Mouse (Mus musculus) megakaryocyte, embryonic 14.5 days (primary cell): ENCODE results near the gene Tdg. TPM values are rescaled to one million over a fixed set of nuclear protein-coding genes. Genes with fewer than 3 reads are reported as not detected.

Source experiments
- H3K27me3 ChIP-seq: replicated peaks from 2 replicates; pipeline ENCODE3; 2012; ENCODE audit warnings: inconsistent platforms
- H3K36me3 ChIP-seq: replicated peaks from 2 replicates; pipeline ENCODE3; 2012; ENCODE audit warnings: low read length, inconsistent platforms, mixed read lengths
- H3K4me1 ChIP-seq: 2 replicates; pipeline ENCODE4 v1.6.1; 2012; ENCODE audit warnings: inconsistent platforms
- H3K4me3 ChIP-seq: replicated peaks from 2 replicates; pipeline ENCODE3; 2012; ENCODE audit warnings: moderate library complexity, mild to moderate bottlenecking, inconsistent platforms
- H3K9me3 ChIP-seq: 2 replicates; pipeline ENCODE4 v1.6.1; 2012; ENCODE audit warnings: inconsistent platforms
- FLI1 ChIP-seq: IDR thresholded peaks from 2 replicates; pipeline ENCODE4 v1.6.1; 2012; ENCODE audit warnings: low read length, inconsistent platforms, mixed read lengths
- GATA1 ChIP-seq: IDR thresholded peaks from 3 replicates; pipeline ENCODE4 v1.6.1; 2012; ENCODE audit warnings: mixed read lengths, low read length, inconsistent platforms, borderline replicate concordance
- polyA plus RNA-seq: library from polyadenylated mRNA; stranded (reverse); fragments of >175 nt; gene quantifications from 2 replicates; pipeline ENCODE4 v1.2.3, GENCODE M21; 2012; ENCODE audit warnings: low replicate concordance; ENCODE audit not compliant: insufficient read depth

Tdg gene
- polyA plus RNA-seq, 1 experiment, result 4.4 TPM

GRCm38 (mm10) chr10:82689681-82690211, 60.1 kb downstream of the Tdg start:
- Histone ChIP-seq H3K4me1 (peaks cover 75% of the 10 kb centered on the region), H3K36me3 (peaks cover 9% of the 10 kb centered on the region), H3K9me3 (peaks cover 15% of the 10 kb centered on the region), H3K27me3 (peaks cover 7% of the 10 kb centered on the region), H3K4me3 (no peak overlapping the region)
- no peak for TF ChIP-seq GATA1
- no peak for TF ChIP-seq FLI1

- TF ChIP-seq GATA1, result no peak
- TF ChIP-seq FLI1, result no peak
- H3K4me3 ChIP-seq, result peak within 1 kb of the TSS; percentile 72
- H3K9me3 ChIP-seq, result peaks cover 7% of the 10 kb centered on the region
- H3K4me1 ChIP-seq, result peaks cover 80% of the 10 kb centered on the region
- peaks cover 4% of the 10 kb centered on the region for H3K36me3 ChIP-seq
- H3K27me3 ChIP-seq, result peaks cover 7% of the 10 kb centered on the region
Observed at GRCm38 (mm10) chr10:82690494-82690893, 60.9 kb downstream of the Tdg start, which contains the start of gene Glt8d2. Gene Glt8d2 (minus strand): TSS chr10:82690650.

- TF ChIP-seq GATA1 (no peak), FLI1 (no peak)
- H3K4me1 ChIP-seq, result peaks cover 74% of the 10 kb centered on the region
Observed at GRCm38 (mm10) chr10:82695956-82696355, 66.3 kb downstream of the Tdg start, which contains the start of gene Hcfc2. Gene Hcfc2 (plus strand): TSS chr10:82696160.

GRCm38 (mm10) chr10:82696453-82697079, 66.9 kb downstream of the Tdg start:
- TF ChIP-seq FLI1, result no peak
- no peak for TF ChIP-seq GATA1
- Histone ChIP-seq H3K9me3 (no peaks in the 10 kb centered on the region), H3K36me3 (peaks cover 12% of the 10 kb centered on the region), H3K4me3 (peak overlapping the region; percentile 78), H3K27me3 (peaks cover under 1% of the 10 kb centered on the region), H3K4me1 (peaks cover 73% of the 10 kb centered on the region)

More at GRCm38 (mm10) chr10:82695956-82696355, 66.3 kb downstream of the Tdg start, which contains the start of gene Hcfc2:
- no peaks in the 10 kb centered on the region for H3K9me3 ChIP-seq
- H3K27me3 ChIP-seq, result peaks cover 3% of the 10 kb centered on the region
- H3K4me3 ChIP-seq, result peak within 1 kb of the TSS; percentile 78
- H3K36me3 ChIP-seq, result peaks cover 6% of the 10 kb centered on the region

GRCm38 (mm10) chr10:82697305-82697898, 67.8 kb downstream of the Tdg start:
- TF ChIP-seq FLI1 (no peak), GATA1 (no peak)
- no peaks in the 10 kb centered on the region for H3K27me3 ChIP-seq
- peaks cover 72% of the 10 kb centered on the region for H3K4me1 ChIP-seq
- H3K9me3 ChIP-seq, result no peaks in the 10 kb centered on the region
- peaks cover 21% of the 10 kb centered on the region for H3K36me3 ChIP-seq
- peak overlapping the region; percentile 79 for H3K4me3 ChIP-seq

GRCm38 (mm10) chr10:82698712-82699261, 69.2 kb downstream of the Tdg start:
- Histone ChIP-seq H3K4me1 (peaks cover 71% of the 10 kb centered on the region), H3K27me3 (no peaks in the 10 kb centered on the region), H3K36me3 (peaks cover 30% of the 10 kb centered on the region), H3K4me3 (peak overlapping the region; percentile 98), H3K9me3 (no peaks in the 10 kb centered on the region)
- TF ChIP-seq FLI1, result no peak
- TF ChIP-seq GATA1, result no peak

- H3K9me3 ChIP-seq, result no peaks in the 10 kb centered on the region
- TF ChIP-seq GATA1 (no peak), FLI1 (no peak)
- H3K27me3 ChIP-seq, result no peaks in the 10 kb centered on the region
- H3K4me1 ChIP-seq, result peaks cover 65% of the 10 kb centered on the region
- peaks cover 36% of the 10 kb centered on the region for H3K36me3 ChIP-seq
- H3K4me3 ChIP-seq, result peak overlapping the region; percentile 98
Observed at GRCm38 (mm10) chr10:82699296-82699941, 69.8 kb downstream of the Tdg start.

Other genes starting within 250 kb of the Tdg start
- gene Gm1553, start 137.2 kb upstream of the Tdg start, polyA plus RNA-seq, result not detected in 2 replicates
- 39.6 and 51.9 TPM in 2 replicates for gene 1190007I07Rik, start 6.6 kb upstream of the Tdg start, polyA plus RNA-seq
- gene Glt8d2, start 60.8 kb downstream of the Tdg start, polyA plus RNA-seq, result not detected in 2 replicates
- gene Hcfc2, start 66.3 kb downstream of the Tdg start, polyA plus RNA-seq, result 1.9 and 2.9 TPM in 2 replicates
- gene Nfyb, start 134.3 kb downstream of the Tdg start, polyA plus RNA-seq, result 9.1 and 45.1 TPM in 2 replicates
- 80.6 and 172 TPM in 2 replicates for gene Txnrd1, start 204.1 kb downstream of the Tdg start, polyA plus RNA-seq
- 1.2 TPM in 1 of 2 replicates, not detected in the other for gene Eid3, start 236.8 kb downstream of the Tdg start, polyA plus RNA-seq